Mouse (Mus musculus): ENCODE results near the gene Tfdp1.

DNA sequence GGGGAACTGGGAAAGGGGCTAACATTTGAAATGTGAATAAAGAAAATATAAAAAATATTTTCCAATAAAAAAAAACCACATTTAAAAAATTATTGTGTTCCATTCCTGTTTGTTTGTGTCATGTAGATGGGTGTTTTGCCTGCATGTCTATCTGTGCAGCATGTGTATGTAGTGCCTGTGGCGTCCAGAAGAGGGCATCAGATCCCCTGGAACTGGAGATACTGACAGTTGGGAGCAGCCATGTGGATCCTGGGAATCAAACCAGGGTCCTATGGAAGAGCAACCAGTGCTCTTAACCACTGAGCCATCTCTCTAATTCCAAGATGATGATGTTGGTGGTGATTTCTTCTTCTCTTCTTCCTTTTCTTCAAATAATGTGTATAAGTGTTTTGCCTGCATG is 3.9 kb upstream of the Tfdp1 start:
- TF ChIP-seq POLR2A (IDR thresholded peaks at IDR 0.05; ENCODE audit: low read depth, low read length), result no peak
- no peak for TF ChIP-seq CTCF (IDR thresholded peaks at IDR 0.05; ENCODE audit: extremely low read depth, insufficient read depth, insufficient read length, insufficient replicate concordance)

All from spleen, adult 2 months (tissue).